Comparison of ENCODE assay signal across 19 mouse cellular contexts in genomic region chr8:115362518-115362917, GRCm38 (mm10).
DNase-seq lines count a peak whose midpoint lies in the region; ATAC-seq and TF ChIP-seq lines count a peak whose summit lies in the region.
"Had no signal": no experiment of that assay in that cellular context is flagged by ENCODE, and none has a peak within 500 bp of the region (broad histone marks: within the 10 kb centered on the region; RNA-seq: fewer than 3 reads in every experiment).

No protein-coding gene starts in this region.

- WGBS in limb, embryonic 14.5 days = 11% methylated on average over 7 of the region's 7 CpGs
- 67% methylated on average over 7 of the region's 7 CpGs for WGBS in heart, embryonic 10.5 days

- no peak overlapping the region for H3K9ac ChIP-seq in limb, embryonic 14.5 days (ENCODE audit: low read depth, low read length, severe bottlenecking)
- H3K9ac ChIP-seq: embryonic facial prominence, embryonic 12.5 days; forebrain, postnatal 0 days; liver, embryonic 14.5 days had no signal

- TF ChIP-seq POLR2A in limb, embryonic 14.5 days (IDR thresholded peaks at IDR 0.05; ENCODE audit: borderline replicate concordance, extremely low read depth, insufficient read depth, insufficient read length) = no peak

- DNase-seq in heart, adult 11 months = peak; percentile 78
- no peak for DNase-seq in heart, postnatal 36 days
- DNase-seq in adrenal gland, postnatal 14 days = peak; percentile 12
- DNase-seq in embryo, embryonic 9.5 days (ENCODE audit: extremely low spot score) = peak; percentile 33
- no peak for DNase-seq in limb, embryonic 14.5 days (ENCODE audit: low spot score)
- DNase-seq in left cerebral cortex, postnatal 36 days (ENCODE audit: low spot score in 2 of 2) = no peak
- no peak for DNase-seq in heart, embryonic 10.5 days (ENCODE audit: low spot score)
- no peak for DNase-seq in c-Kit-positive CD71-positive TER-119-positive erythroid progenitor cells, embryonic 14.5 days (ENCODE audit: low spot score)
- DNase-seq: cerebellum, adult 9-11 months; forebrain, postnatal 0 days; gastrocnemius, postnatal 25 days; kidney, postnatal 14 days; right cerebral cortex, postnatal 25 days; thymus, postnatal 4 days had no signal

- 0 out of 2 replicates have a peak, but pooled peaks cover 6% of the 10 kb centered on the region for H3K4me1 ChIP-seq in limb, embryonic 14.5 days (ENCODE audit: control insufficient read depth, insufficient read depth, low read length)
- 0 out of 2 replicates have a peak, but pooled peaks cover 4% of the 10 kb centered on the region for H3K4me1 ChIP-seq in heart, embryonic 10.5 days

- H3K4me2 ChIP-seq in limb, embryonic 14.5 days (replicated peaks; ENCODE audit: low read depth, low read length, severe bottlenecking) = no peak overlapping the region
- H3K4me2 ChIP-seq: embryonic facial prominence, embryonic 12.5 days had no signal

- no peak overlapping the region for H3K4me3 ChIP-seq in limb, embryonic 14.5 days (replicated peaks; ENCODE audit: low read length)
- H3K4me3 ChIP-seq in heart, embryonic 10.5 days = no peak overlapping the region
- H3K4me3 ChIP-seq: embryonic facial prominence, embryonic 12.5 days; midbrain, embryonic 10.5 days had no signal

- no peaks in the 10 kb centered on the region for H3K36me3 ChIP-seq in limb, embryonic 14.5 days (ENCODE audit: control insufficient read depth, insufficient read depth, low read length)
- no peaks in the 10 kb centered on the region for H3K36me3 ChIP-seq in heart, embryonic 10.5 days
- H3K36me3 ChIP-seq: embryonic facial prominence, embryonic 12.5 days; midbrain, embryonic 10.5 days had no signal

- H3K27me3 ChIP-seq in limb, embryonic 14.5 days (ENCODE audit: control insufficient read depth, insufficient read depth, low read length) = no peaks in the 10 kb centered on the region
- no peaks in the 10 kb centered on the region for H3K27me3 ChIP-seq in heart, embryonic 10.5 days (ENCODE audit: insufficient read depth, poor library complexity, severe bottlenecking)
- H3K27me3 ChIP-seq: embryonic facial prominence, embryonic 12.5 days had no signal

- ATAC-seq in limb, embryonic 14.5 days (ENCODE audit: low FRiP score, low read depth) = peak; percentile 44; the same call in 1 of the 2 replicates
- ATAC-seq: activated CD4-positive, CD25-positive, alpha-beta regulatory T cell, adult 4 months; forebrain, postnatal 0 days; lung, postnatal 0 days had no signal

- H3K9me3 ChIP-seq in limb, embryonic 14.5 days (ENCODE audit: control insufficient read depth, low read length) = no peaks in the 10 kb centered on the region
- no peaks in the 10 kb centered on the region for H3K9me3 ChIP-seq in heart, embryonic 10.5 days
- H3K9me3 ChIP-seq: embryonic facial prominence, embryonic 12.5 days; midbrain, embryonic 10.5 days had no signal

- intact Hi-C loops in heart, postnatal 36 days (cut with DNase I) = no loop called here
- intact Hi-C loops in left cerebral cortex, postnatal 36 days (cut with DNase I) = no loop called here

- no peak overlapping the region for H3K27ac ChIP-seq in limb, embryonic 14.5 days (replicated peaks; ENCODE audit: low read depth, low read length)
- no peak overlapping the region for H3K27ac ChIP-seq in heart, embryonic 10.5 days
- H3K27ac ChIP-seq: embryonic facial prominence, embryonic 12.5 days; liver, embryonic 14.5 days; midbrain, embryonic 10.5 days had no signal

Comparison
In these comparisons a context has a peak if more than half of its experiments do, and no peak if none do; other contexts are left out.
1. DNase-seq: peak in heart, adult 11 months (single experiment), adrenal gland, postnatal 14 days (single experiment) and embryo, embryonic 9.5 days (single experiment); none in heart, postnatal 36 days (0 of 2), limb, embryonic 14.5 days (single experiment), left cerebral cortex, postnatal 36 days (0 of 2), heart, embryonic 10.5 days (single experiment) and c-Kit-positive CD71-positive TER-119-positive erythroid progenitor cells, embryonic 14.5 days (single experiment).